Mouse (Mus musculus) CH12.LX (cell line): ENCODE data around the gene Per1. TPM values are rescaled to one million over a fixed set of nuclear protein-coding genes. Genes with fewer than 3 reads are reported as not detected.

Experiments used
- DNase-seq: peaks from one replicate; pipeline ENCODE4 v3.0.0-alpha.2; 2013; ENCODE audit errors: extremely low read depth
- H3K27ac ChIP-seq: 2 replicates; pipeline ENCODE4 v1.5.1; 2012; ENCODE audit warnings: low read depth, mild to moderate bottlenecking, control low read depth, moderate library complexity; ENCODE audit not compliant: insufficient read depth
- H3K27me3 ChIP-seq: replicated peaks from 2 replicates; pipeline ENCODE3; 2012; ENCODE audit warnings: inconsistent platforms
- H3K36me3 ChIP-seq, 2 experiments: replicated peaks in 1 of 2; 2 replicates each; pipeline versions ENCODE3 to v1.6.1; 2012; ENCODE audit warnings: inconsistent platforms in 1 of 2, low read length in 1 of 2, mild to moderate bottlenecking in 1 of 2, mixed read lengths in 1 of 2, moderate library complexity in 1 of 2; ENCODE audit not compliant: control insufficient read depth in 1 of 2, insufficient read depth in 1 of 2
- H3K4me1 ChIP-seq, 2 experiments: 2 replicates each; pipeline ENCODE4 v1.6.1; 2012; ENCODE audit warnings: inconsistent platforms in 1 of 2, moderate library complexity in 1 of 2; ENCODE audit not compliant: insufficient read depth in 2 of 2, control insufficient read depth in 1 of 2
- H3K4me2 ChIP-seq: 2 replicates; pipeline ENCODE4 v1.6.1; 2012; ENCODE audit warnings: low read depth, mild to moderate bottlenecking, control low read depth; ENCODE audit not compliant: poor library complexity, insufficient read depth, severe bottlenecking
- H3K4me3 ChIP-seq, 3 experiments: fragments of 150-350 bp in 1 of 3; sonication (generic) in 1 of 3; replicated peaks in 1 of 3; 2 replicates each; pipeline versions ENCODE3 to v1.5.1; 2011 to 2012; ENCODE audit warnings: low read depth in 2 of 3, low read length in 2 of 3, mild to moderate bottlenecking in 2 of 3, moderate library complexity in 2 of 3, control low read depth in 1 of 3, improper control_type of control experiment in 1 of 3, inconsistent platforms in 1 of 3, mixed read lengths in 1 of 3; ENCODE audit not compliant: poor library complexity in 1 of 3
- H3K79me2 ChIP-seq: replicated peaks from 2 replicates; pipeline ENCODE4 v1.6.1; 2012; ENCODE audit warnings: mild to moderate bottlenecking, moderate library complexity; ENCODE audit not compliant: control insufficient read depth, poor library complexity, insufficient read depth, severe bottlenecking; ENCODE audit errors: extremely low read depth
- H3K9ac ChIP-seq: 2 replicates; pipeline ENCODE4 v1.6.1; 2012; ENCODE audit warnings: low read depth, mild to moderate bottlenecking, control low read depth, moderate library complexity; ENCODE audit not compliant: insufficient read depth
- H3K9me3 ChIP-seq: replicated peaks from 2 replicates; pipeline ENCODE3; 2012; ENCODE audit warnings: low read length, inconsistent platforms, mixed read lengths
- CHD1 ChIP-seq: IDR thresholded peaks from 2 replicates; pipeline ENCODE4 v1.6.1; 2012; ENCODE audit warnings: low read depth, low read length, improper control_type of control experiment, inconsistent platforms
- CHD2 ChIP-seq: IDR thresholded peaks from 2 replicates; pipeline ENCODE4 v1.6.1; 2011; ENCODE audit warnings: low read length, improper control_type of control experiment
- CTCF ChIP-seq, 2 experiments: IDR thresholded peaks in 1 of 2; conservative IDR thresholded peaks in 1 of 2; 2 replicates each; pipeline ENCODE4 v1.5.1; 2011 to 2012; ENCODE audit warnings: low read depth in 2 of 2, low read length in 2 of 2, improper control_type of control experiment in 1 of 2, inconsistent platforms in 1 of 2, mild to moderate bottlenecking in 1 of 2, moderate library complexity in 1 of 2
- ELF1 ChIP-seq: IDR thresholded peaks from 2 replicates; pipeline ENCODE4 v1.6.1; 2014; ENCODE audit warnings: low read depth, mild to moderate bottlenecking, inconsistent platforms, low read length, improper control_type of control experiment
- EP300 ChIP-seq: IDR thresholded peaks from 2 replicates; pipeline ENCODE4 v1.6.1; 2011; ENCODE audit warnings: low read length, improper control_type of control experiment
- GABPA ChIP-seq: IDR thresholded peaks from 2 replicates; pipeline ENCODE4 v1.6.1; 2012; ENCODE audit warnings: low read depth, low read length, improper control_type of control experiment, inconsistent platforms; ENCODE audit not compliant: insufficient replicate concordance
- IRF4 ChIP-seq: IDR thresholded peaks from 2 replicates; pipeline ENCODE4 v1.6.1; 2014; ENCODE audit warnings: low read depth, mild to moderate bottlenecking, inconsistent platforms, low read length, improper control_type of control experiment
- JUN ChIP-seq: IDR thresholded peaks from 2 replicates; pipeline ENCODE4 v1.6.1; 2011; ENCODE audit warnings: low read depth, mild to moderate bottlenecking, low read length, improper control_type of control experiment, moderate library complexity; ENCODE audit not compliant: insufficient read depth
- KAT2A ChIP-seq: IDR thresholded peaks from 2 replicates; pipeline ENCODE4 v1.6.1; 2012; ENCODE audit warnings: low read length, improper control_type of control experiment, inconsistent platforms; ENCODE audit not compliant: insufficient replicate concordance
- MAFK ChIP-seq: IDR thresholded peaks from 2 replicates; pipeline ENCODE4 v1.6.1; 2011; ENCODE audit warnings: low read length, improper control_type of control experiment; ENCODE audit not compliant: insufficient replicate concordance
- MAX ChIP-seq: IDR thresholded peaks from 2 replicates; pipeline ENCODE4 v1.6.1; 2011; ENCODE audit warnings: low read length, improper control_type of control experiment
- MAZ ChIP-seq: IDR thresholded peaks from 2 replicates; pipeline ENCODE4 v1.6.1; 2012; ENCODE audit warnings: low read depth, mild to moderate bottlenecking, inconsistent platforms, low read length, improper control_type of control experiment, moderate library complexity
- MEF2A ChIP-seq: IDR thresholded peaks from 2 replicates; pipeline ENCODE4 v1.6.1; 2014; ENCODE audit warnings: low read depth, mild to moderate bottlenecking, inconsistent platforms, low read length, improper control_type of control experiment, borderline replicate concordance
- MYC ChIP-seq: IDR thresholded peaks from 2 replicates; pipeline ENCODE4 v1.6.1; 2011; ENCODE audit warnings: low read depth, mild to moderate bottlenecking, improper control_type of control experiment, low read length
- NELFE ChIP-seq: IDR thresholded peaks from 2 replicates; pipeline ENCODE4 v1.6.1; 2011; ENCODE audit warnings: low read depth, low read length, improper control_type of control experiment
- NRF1 ChIP-seq: IDR thresholded peaks from 2 replicates; pipeline ENCODE4 v1.6.1; 2014; ENCODE audit warnings: low read depth, mild to moderate bottlenecking, inconsistent platforms, low read length, improper control_type of control experiment, moderate library complexity
- PAX5 ChIP-seq: IDR thresholded peaks from 2 replicates; pipeline ENCODE4 v1.6.1; 2012; ENCODE audit warnings: low read length, inconsistent platforms, mixed read lengths
- POLR2A ChIP-seq: IDR thresholded peaks from 2 replicates; pipeline ENCODE4 v1.6.1; 2011; ENCODE audit warnings: low read depth, mild to moderate bottlenecking, improper control_type of control experiment, low read length
- RAD21 ChIP-seq: IDR thresholded peaks from 2 replicates; pipeline ENCODE4 v1.6.1; 2011; ENCODE audit warnings: low read depth, mild to moderate bottlenecking, low read length, improper control_type of control experiment, moderate library complexity
- RCOR1 ChIP-seq: conservative IDR thresholded peaks from 2 replicates; pipeline ENCODE4 v1.6.1; 2012; ENCODE audit warnings: low read depth, mild to moderate bottlenecking, inconsistent platforms, low read length, improper control_type of control experiment
- SIN3A ChIP-seq: IDR thresholded peaks from 2 replicates; pipeline ENCODE4 v1.6.1; 2012; ENCODE audit warnings: low read length, improper control_type of control experiment, inconsistent platforms
- SMC3 ChIP-seq: IDR thresholded peaks from 2 replicates; pipeline ENCODE4 v1.6.1; 2011; ENCODE audit warnings: low read depth, low read length, improper control_type of control experiment
- TBP ChIP-seq: conservative IDR thresholded peaks from 2 replicates; pipeline ENCODE4 v1.6.1; 2011; ENCODE audit warnings: low read depth, low read length, improper control_type of control experiment
- USF1 ChIP-seq: IDR thresholded peaks from 2 replicates; pipeline ENCODE4 v1.6.1; 2014; ENCODE audit warnings: low read depth, mild to moderate bottlenecking, inconsistent platforms, low read length, improper control_type of control experiment
- USF2 ChIP-seq: conservative IDR thresholded peaks from 2 replicates; pipeline ENCODE4 v1.6.1; 2011; ENCODE audit warnings: low read depth, low read length, improper control_type of control experiment
- ZMIZ1 ChIP-seq: IDR thresholded peaks from 2 replicates; pipeline ENCODE4 v1.6.1; 2012; ENCODE audit warnings: low read depth, mild to moderate bottlenecking, inconsistent platforms, low read length, improper control_type of control experiment
- dilution Hi-C: fragments of 300-500 bp; cut with MboI; formaldehyde crosslinking; loops from 2 replicates; pipeline ENCODE4 v1.14.3; 2020; ENCODE audit warnings: low sequenced_read_pairs; ENCODE audit not compliant: extremely low pct_unique_long_range_greater_than_20kb, extremely low pct_ligation_motif_present
- in situ Hi-C: fragments of 300-500 bp; cut with MboI; formaldehyde crosslinking; loops from 3 replicates; pipeline ENCODE4 v1.14.3; 2019; ENCODE audit warnings: low sequenced_read_pairs, low pct_ligation_motif_present, low pct_unique_long_range_greater_than_20kb, mixed read lengths
- polyA plus RNA-seq: library from polyadenylated mRNA; unstranded; fragments of >175 nt; gene quantifications from 2 replicates; pipeline ENCODE4 v1.2.1, GENCODE M21; 2012; ENCODE audit warnings: low read depth; ENCODE audit not compliant: insufficient read length
- total RNA-seq, 2 experiments: library from RNA; depleted of rRNA; stranded (reverse); fragments of 300-350 nt in 1 of 2; fragments of >200 nt in 1 of 2; gene quantifications; 2 replicates each; pipeline ENCODE4 v1.2.3; 2012 to 2014

The Per1 gene
- total and polyA plus RNA-seq, 3 experiments = 2.8 to 38.3 (median 11.8) TPM

- Histone ChIP-seq H3K27me3 (peaks cover 52% of the 10 kb centered on the region), H3K4me1 (peaks cover 0 to 24% of the 10 kb centered on the region in 2 experiments; a peak in 2 of 4 replicates), H3K36me3 (peaks cover 33 to 38% of the 10 kb centered on the region in 2 experiments), H3K9ac (peak overlapping the region; percentile 25; the same call in 1 of the 2 replicates), H3K9me3 (no peaks in the 10 kb centered on the region), H3K4me2 (peak overlapping the region; percentile 60), H3K27ac (no peak overlapping the region), H3K4me3 (peak overlapping the region in 2 of 3 experiments; percentile 35 to 42), H3K79me2 (no peaks in the 10 kb centered on the region)
- dilution Hi-C loops (no loop called here), in situ Hi-C loops (no loop called here)
- TF ChIP-seq USF2 (no peak), ELF1 (no peak), RCOR1 (no peak), NRF1 (no peak), JUN (no peak), GABPA (no peak), IRF4 (no peak), MAFK (no peak), USF1 (no peak), ZMIZ1 (no peak), EP300 (no peak), MEF2A (no peak), RAD21 (no peak), CHD1 (no peak)
- DNase-seq = no peak
Observed at GRCm38 (mm10) chr11:69111051-69111810, 16.2 kb downstream of the Per1 start.

GRCm38 (mm10) chr11:69111865-69112264, 16.8 kb downstream of the Per1 start:
- no peak for DNase-seq
- TF ChIP-seq EP300 = no peak
- no peak for TF ChIP-seq TBP
- no peak for TF ChIP-seq POLR2A
- TF ChIP-seq CTCF (conservative IDR thresholded peaks at IDR 0.05 in 1 of 2, IDR thresholded peaks at IDR 0.05 in 1 of 2; ENCODE audit: low read depth in 2 of 2, low read length in 2 of 2) = no peak
- TF ChIP-seq NRF1 = no peak
- TF ChIP-seq CHD2 = no peak
- TF ChIP-seq USF1 = no peak
- no peak for TF ChIP-seq KAT2A
- no peak for TF ChIP-seq SIN3A
- no peak for TF ChIP-seq SMC3
- no peak for TF ChIP-seq PAX5
- no peak for TF ChIP-seq MAZ
- TF ChIP-seq MAX = no peak
- TF ChIP-seq NELFE = no peak
- TF ChIP-seq GABPA = no peak
- no peak for TF ChIP-seq ELF1
- TF ChIP-seq MYC = no peak
- TF ChIP-seq, all 38 proteins: peak for 0
- Histone ChIP-seq H3K27me3 (peaks cover 58% of the 10 kb centered on the region), H3K9me3 (no peaks in the 10 kb centered on the region), H3K79me2 (no peaks in the 10 kb centered on the region), H3K9ac (no peak overlapping the region), H3K4me2 (no peak overlapping the region), H3K27ac (no peak overlapping the region), H3K4me1 (peaks cover 0 to 24% of the 10 kb centered on the region in 2 experiments; a peak in 2 of 4 replicates), H3K4me3 (no peak overlapping the region), H3K36me3 (peaks cover 27 to 32% of the 10 kb centered on the region in 2 experiments)
- in situ Hi-C loops (no loop called here), dilution Hi-C loops (no loop called here)
